Mouse (Mus musculus): ENCODE results near the gene 2610528A11Rik. TPM values are rescaled to one million over a fixed set of nuclear protein-coding genes. Genes with fewer than 3 reads are reported as not detected.
A peak's percentile ranks its signal among the peaks of the same experiment; 100 is the strongest.

2610528A11Rik gene
- polyA plus RNA-seq, 1 experiment from 2014 or later, result 1.9 TPM

DNA sequence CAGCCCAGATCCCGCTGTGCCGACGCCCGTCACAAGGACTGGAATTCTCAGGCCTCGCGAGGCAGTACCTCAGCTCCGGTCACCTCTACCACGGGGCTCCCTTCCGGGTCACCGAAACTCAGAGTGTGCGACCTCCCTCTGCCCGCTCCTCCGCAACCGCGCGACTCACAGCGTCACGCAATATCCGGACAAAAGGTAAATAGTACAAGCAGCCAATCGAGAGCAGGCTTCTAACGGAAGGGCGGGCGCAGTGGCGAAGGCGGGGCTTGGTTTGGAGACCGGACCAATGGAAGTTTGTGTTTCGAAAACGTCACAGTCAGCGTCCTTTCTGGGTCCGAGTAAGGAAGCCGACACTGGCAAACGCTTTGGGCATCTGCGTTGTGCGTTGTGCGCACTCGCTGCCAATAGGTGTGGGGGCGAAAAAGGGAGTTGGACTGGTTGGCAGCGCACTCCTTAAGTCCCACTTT lies 21.3 kb upstream of the 2610528A11Rik start, which contains the start of gene Ghitm:
TSS of gene Ghitm (minus strand) at position 146 of the 467 bp plus-strand sequence.
- H3K4me2 ChIP-seq (ENCODE audit: low read length), result peak within 1 kb of the TSS; percentile 81
- no peaks in the 10 kb centered on the region for H3K27me3 ChIP-seq (ENCODE audit: control insufficient read depth, insufficient read depth, low read length)
- H3K4me3 ChIP-seq (ENCODE audit: control insufficient read depth in 1 of 2, insufficient read depth in 1 of 2, low read depth in 1 of 2, low read length in 2 of 2), result peak within 1 kb of the TSS; percentile 79 to 90
- ATAC-seq (ENCODE audit: insufficient number of reproducible peaks, insufficient read depth, low FRiP score, low read depth), result peak; percentile 99
- peaks cover 2 to 11% of the 10 kb centered on the region in 2 experiments; a peak in 2 of 4 replicates for H3K4me1 ChIP-seq (ENCODE audit: control insufficient read depth in 2 of 2, insufficient read depth in 2 of 2, low read length in 2 of 2)
- H3K9ac ChIP-seq (ENCODE audit: low read length), result peak within 1 kb of the TSS; percentile 90
- H3K9me3 ChIP-seq (ENCODE audit: control insufficient read depth, low read length), result no peaks in the 10 kb centered on the region
- peak within 1 kb of the TSS; percentile 88 to 90 for H3K27ac ChIP-seq (replicated peaks in 1 of 2; ENCODE audit: control insufficient read depth in 1 of 2, insufficient read depth in 1 of 2, low read depth in 2 of 2, low read length in 2 of 2)
- under 1% methylated on average over 38 of the region's 38 CpGs for WGBS
- H3K36me3 ChIP-seq (ENCODE audit: control insufficient read depth, insufficient read depth, low read length), result peaks cover 34% of the 10 kb centered on the region

DNA sequence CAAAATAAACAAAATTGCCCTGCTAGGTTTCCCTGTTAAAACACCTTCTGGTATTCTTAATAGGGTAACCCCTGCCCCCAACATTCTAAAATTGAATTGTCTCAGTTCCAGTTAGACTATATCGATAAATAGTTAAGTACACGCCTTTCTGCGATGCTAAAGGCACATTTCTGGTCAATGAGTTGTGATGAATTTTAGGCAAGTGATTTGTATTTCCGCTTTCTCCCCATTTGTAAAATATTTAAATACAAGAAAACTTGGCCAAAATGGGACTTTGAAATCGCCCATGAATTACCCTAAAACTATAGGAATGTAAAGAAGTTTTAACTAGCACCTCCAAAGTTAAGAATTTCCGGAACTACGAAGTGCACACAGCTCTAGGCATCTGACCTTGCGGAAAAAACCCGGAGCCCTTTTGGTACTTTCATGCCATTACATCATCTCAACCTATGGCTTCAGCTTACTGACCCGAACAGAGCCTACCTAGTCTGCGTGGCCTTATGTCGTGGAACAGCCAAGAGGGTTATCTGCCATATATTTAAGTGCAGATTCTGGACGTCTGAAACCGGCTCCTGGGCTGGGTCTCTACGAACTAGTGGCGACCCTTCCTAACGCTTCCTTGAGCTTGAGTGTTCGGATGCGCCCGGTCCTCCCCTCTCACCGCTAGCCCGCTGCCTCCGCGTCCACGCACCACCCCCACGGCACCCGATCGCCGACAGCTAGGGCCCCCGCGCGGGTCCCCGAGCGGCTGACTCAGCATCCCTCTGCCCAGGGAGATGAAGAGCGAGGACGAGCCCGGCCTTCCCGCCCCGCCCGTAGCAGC lies 20.7 kb upstream of the 2610528A11Rik start:
- WGBS, result 1% methylated on average over 40 of the region's 40 CpGs
- no peaks in the 10 kb centered on the region for H3K9me3 ChIP-seq (ENCODE audit: control insufficient read depth, low read length)
- peaks cover 40% of the 10 kb centered on the region for H3K36me3 ChIP-seq (ENCODE audit: control insufficient read depth, insufficient read depth, low read length)
- peak overlapping the region; percentile 62 for H3K4me2 ChIP-seq (ENCODE audit: low read length)
- H3K27ac ChIP-seq (replicated peaks in 1 of 2; ENCODE audit: control insufficient read depth in 1 of 2, insufficient read depth in 1 of 2, low read depth in 2 of 2, low read length in 2 of 2), result peak overlapping the region; percentile 88 to 90
- H3K4me1 ChIP-seq (ENCODE audit: control insufficient read depth in 2 of 2, insufficient read depth in 2 of 2, low read length in 2 of 2), result peaks cover 2 to 11% of the 10 kb centered on the region in 2 experiments; a peak in 2 of 4 replicates
- no peaks in the 10 kb centered on the region for H3K27me3 ChIP-seq (ENCODE audit: control insufficient read depth, insufficient read depth, low read length)
- H3K4me3 ChIP-seq (ENCODE audit: control insufficient read depth in 1 of 2, insufficient read depth in 1 of 2, low read depth in 1 of 2, low read length in 2 of 2), result peak overlapping the region; percentile 79 to 90
- peak overlapping the region; percentile 90 for H3K9ac ChIP-seq (ENCODE audit: low read length)
- ATAC-seq (ENCODE audit: insufficient number of reproducible peaks, insufficient read depth, low FRiP score, low read depth), result peak; percentile 7

DNA sequence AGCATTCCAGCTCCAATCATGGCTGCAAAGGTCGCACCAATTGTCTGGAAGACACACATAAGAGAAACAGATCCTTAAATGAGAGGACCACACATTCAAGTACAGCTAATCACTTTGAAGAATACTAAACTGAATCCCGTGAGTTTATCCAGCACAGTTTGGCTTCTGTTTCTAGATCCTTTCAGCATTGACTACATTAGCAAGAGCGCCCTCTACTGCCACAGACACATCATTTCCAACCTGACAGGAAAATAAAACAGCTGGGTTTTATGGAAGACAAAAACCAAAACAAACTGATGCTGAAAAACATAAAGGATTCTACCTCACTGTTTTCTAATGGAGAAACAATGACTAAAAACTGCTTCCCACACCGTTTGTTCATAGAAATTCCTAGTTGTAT lies 13.8 kb upstream of the 2610528A11Rik start:
- Histone ChIP-seq H3K36me3 (ENCODE audit: control insufficient read depth, insufficient read depth, low read length) (peaks cover 98% of the 10 kb centered on the region), H3K27me3 (ENCODE audit: control insufficient read depth, insufficient read depth, low read length) (no peaks in the 10 kb centered on the region), H3K4me2 (ENCODE audit: low read length) (no peak overlapping the region), H3K9ac (ENCODE audit: low read length) (no peak overlapping the region), H3K4me1 (ENCODE audit: control insufficient read depth in 2 of 2, insufficient read depth in 2 of 2, low read length in 2 of 2) (no peaks in the 10 kb centered on the region), H3K9me3 (ENCODE audit: control insufficient read depth, low read length) (no peaks in the 10 kb centered on the region), H3K27ac (replicated peaks in 1 of 2; ENCODE audit: control insufficient read depth in 1 of 2, insufficient read depth in 1 of 2, low read depth in 2 of 2, low read length in 2 of 2) (no peak overlapping the region), H3K4me3 (ENCODE audit: control insufficient read depth in 1 of 2, insufficient read depth in 1 of 2, low read depth in 1 of 2, low read length in 2 of 2) (no peak overlapping the region)
- ATAC-seq (ENCODE audit: insufficient number of reproducible peaks, insufficient read depth, low FRiP score, low read depth), result no peak
- WGBS, result 44% methylated on average over 4 of the region's 4 CpGs

- WGBS, result 97% methylated on average over 4 of the region's 4 CpGs
These were observed 5.4 kb upstream of the 2610528A11Rik start for GRCm38 (mm10) chr14:37119233-37119632.

DNA sequence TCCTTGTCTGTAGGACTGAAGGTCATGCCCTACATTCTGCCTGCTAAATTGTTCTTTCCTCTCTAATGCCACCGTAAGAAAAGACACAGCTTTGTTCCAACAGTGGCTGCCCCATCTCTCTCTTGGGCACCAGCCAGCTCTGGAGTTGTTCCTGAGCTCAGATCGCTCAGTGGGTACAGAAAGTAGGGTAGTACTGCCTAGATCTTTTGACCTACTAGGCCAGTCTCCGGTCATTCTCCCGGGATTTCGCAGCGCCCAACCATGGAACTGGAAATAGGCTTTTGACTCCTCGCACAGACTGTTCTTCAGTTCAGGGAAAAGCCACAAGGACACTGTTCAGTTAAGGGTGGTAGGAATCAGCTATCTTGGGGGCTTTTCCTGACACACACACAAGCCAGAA lies 891 bp downstream of the 2610528A11Rik start:
- H3K9ac ChIP-seq (ENCODE audit: low read length), result no peak overlapping the region

More at GRCm38 (mm10) chr14:37119233-37119632, 5.4 kb upstream of the 2610528A11Rik start:
- Histone ChIP-seq H3K36me3 (ENCODE audit: control insufficient read depth, insufficient read depth, low read length) (peaks cover 56% of the 10 kb centered on the region), H3K27ac (replicated peaks in 1 of 2; ENCODE audit: control insufficient read depth in 1 of 2, insufficient read depth in 1 of 2, low read depth in 2 of 2, low read length in 2 of 2) (no peak overlapping the region), H3K9ac (ENCODE audit: low read length) (no peak overlapping the region), H3K4me3 (ENCODE audit: control insufficient read depth in 1 of 2, insufficient read depth in 1 of 2, low read depth in 1 of 2, low read length in 2 of 2) (no peak overlapping the region), H3K27me3 (ENCODE audit: control insufficient read depth, insufficient read depth, low read length) (no peaks in the 10 kb centered on the region), H3K4me1 (ENCODE audit: control insufficient read depth in 2 of 2, insufficient read depth in 2 of 2, low read length in 2 of 2) (peaks cover 2 to 7% of the 10 kb centered on the region in 2 experiments; a peak in 3 of 4 replicates), H3K4me2 (ENCODE audit: low read length) (no peak overlapping the region), H3K9me3 (ENCODE audit: control insufficient read depth, low read length) (no peaks in the 10 kb centered on the region)
- ATAC-seq (ENCODE audit: insufficient number of reproducible peaks, insufficient read depth, low FRiP score, low read depth), result no peak

DNA sequence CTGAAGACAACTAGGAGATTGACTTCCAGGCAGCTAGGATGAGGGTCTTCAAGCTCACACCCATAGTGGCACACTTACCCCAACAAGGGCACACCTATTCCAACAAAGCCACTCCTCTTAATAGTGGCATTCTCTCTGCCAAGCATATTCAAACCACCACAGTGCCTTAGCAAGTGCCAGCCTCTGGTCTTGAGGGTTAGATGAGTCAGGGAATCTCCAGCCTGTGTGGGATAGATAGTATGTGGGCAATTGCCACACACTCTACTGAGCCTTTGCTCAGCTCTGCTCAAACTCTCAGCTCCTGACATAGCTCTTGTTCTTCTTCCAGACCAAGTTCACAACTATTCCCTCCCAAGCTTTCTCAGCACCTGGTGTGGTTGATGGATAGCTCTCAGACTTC lies 2.5 kb downstream of the 2610528A11Rik start:
- H3K4me3 ChIP-seq (ENCODE audit: control insufficient read depth in 1 of 2, insufficient read depth in 1 of 2, low read depth in 1 of 2, low read length in 2 of 2), result no peak overlapping the region
- H3K4me1 ChIP-seq (ENCODE audit: control insufficient read depth in 2 of 2, insufficient read depth in 2 of 2, low read length in 2 of 2), result peaks cover 9 to 15% of the 10 kb centered on the region in 2 experiments
- H3K9me3 ChIP-seq (ENCODE audit: control insufficient read depth, low read length), result no peaks in the 10 kb centered on the region
- H3K36me3 ChIP-seq (ENCODE audit: control insufficient read depth, insufficient read depth, low read length), result no peaks in the 10 kb centered on the region
- ATAC-seq (ENCODE audit: insufficient number of reproducible peaks, insufficient read depth, low FRiP score, low read depth), result no peak
- no peak overlapping the region for H3K9ac ChIP-seq (ENCODE audit: low read length)
- no peak overlapping the region for H3K27ac ChIP-seq (replicated peaks in 1 of 2; ENCODE audit: control insufficient read depth in 1 of 2, insufficient read depth in 1 of 2, low read depth in 2 of 2, low read length in 2 of 2)
- H3K27me3 ChIP-seq (ENCODE audit: control insufficient read depth, insufficient read depth, low read length), result 0 out of 2 replicates have a peak, but pooled peaks cover 3% of the 10 kb centered on the region
- no peak overlapping the region for H3K4me2 ChIP-seq (ENCODE audit: low read length)

More for the DNA sequence above, 891 bp downstream of the 2610528A11Rik start:
- no peak for ATAC-seq (ENCODE audit: insufficient number of reproducible peaks, insufficient read depth, low FRiP score, low read depth)
- Histone ChIP-seq H3K36me3 (ENCODE audit: control insufficient read depth, insufficient read depth, low read length) (no peaks in the 10 kb centered on the region), H3K4me2 (ENCODE audit: low read length) (no peak overlapping the region), H3K9me3 (ENCODE audit: control insufficient read depth, low read length) (no peaks in the 10 kb centered on the region), H3K27ac (replicated peaks in 1 of 2; ENCODE audit: control insufficient read depth in 1 of 2, insufficient read depth in 1 of 2, low read depth in 2 of 2, low read length in 2 of 2) (no peak overlapping the region), H3K4me1 (ENCODE audit: control insufficient read depth in 2 of 2, insufficient read depth in 2 of 2, low read length in 2 of 2) (peaks cover 8 to 19% of the 10 kb centered on the region in 2 experiments), H3K27me3 (ENCODE audit: control insufficient read depth, insufficient read depth, low read length) (0 out of 2 replicates have a peak, but pooled peaks cover 3% of the 10 kb centered on the region), H3K4me3 (ENCODE audit: control insufficient read depth in 1 of 2, insufficient read depth in 1 of 2, low read depth in 1 of 2, low read length in 2 of 2) (no peak overlapping the region)
- 88% methylated on average over 7 of the region's 7 CpGs for WGBS

DNA sequence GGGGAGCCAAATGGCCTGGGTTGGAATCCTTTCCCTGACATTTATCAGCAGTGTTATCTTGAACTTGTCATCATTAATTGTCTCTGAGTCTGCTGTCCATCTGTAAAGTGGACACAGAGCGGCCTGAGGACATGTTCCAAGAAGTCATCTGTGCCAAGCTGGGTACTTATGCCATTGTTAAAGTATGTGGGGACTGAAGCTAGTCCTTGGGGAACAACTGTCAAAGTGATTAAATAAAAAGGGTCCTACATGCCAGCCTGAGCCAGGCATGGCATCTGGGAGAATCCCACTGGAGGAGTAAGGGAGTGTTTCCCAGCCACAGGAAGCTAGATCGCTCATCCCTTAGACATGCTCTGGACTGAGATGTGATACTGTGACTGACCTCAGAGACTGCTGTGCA lies 3.4 kb downstream of the 2610528A11Rik start:
- H3K9ac ChIP-seq (ENCODE audit: low read length), result no peak overlapping the region
- H3K36me3 ChIP-seq (ENCODE audit: control insufficient read depth, insufficient read depth, low read length), result no peaks in the 10 kb centered on the region
- H3K27me3 ChIP-seq (ENCODE audit: control insufficient read depth, insufficient read depth, low read length), result 0 out of 2 replicates have a peak, but pooled peaks cover 3% of the 10 kb centered on the region
- ATAC-seq (ENCODE audit: insufficient number of reproducible peaks, insufficient read depth, low FRiP score, low read depth), result no peak
- H3K4me2 ChIP-seq (ENCODE audit: low read length), result no peak overlapping the region
- H3K27ac ChIP-seq (replicated peaks in 1 of 2; ENCODE audit: control insufficient read depth in 1 of 2, insufficient read depth in 1 of 2, low read depth in 2 of 2, low read length in 2 of 2), result no peak overlapping the region
- no peak overlapping the region for H3K4me3 ChIP-seq (ENCODE audit: control insufficient read depth in 1 of 2, insufficient read depth in 1 of 2, low read depth in 1 of 2, low read length in 2 of 2)
- no peaks in the 10 kb centered on the region for H3K9me3 ChIP-seq (ENCODE audit: control insufficient read depth, low read length)
- WGBS, result 50% methylated on average over 2 of the region's 2 CpGs
- H3K4me1 ChIP-seq (ENCODE audit: control insufficient read depth in 2 of 2, insufficient read depth in 2 of 2, low read length in 2 of 2), result peaks cover 16 to 24% of the 10 kb centered on the region in 2 experiments

Data from heart, embryonic 14.5 days (tissue).